Mouse (Mus musculus) heart, embryonic 13.5 days (tissue): ENCODE results near the gene Rnf224. TPM values are rescaled to one million over a fixed set of nuclear protein-coding genes. Genes with fewer than 3 reads are reported as not detected.

Experiments used
- ATAC-seq: fragments of 200-750 bp; cut with Nextera tagmentation; 2 replicates; pipeline ENCODE4 v1.8.0; 2017; ENCODE audit warnings: moderate TSS enrichment; ENCODE audit not compliant: insufficient number of reproducible peaks, low FRiP score, low TSS enrichment; ENCODE audit errors: extremely low read depth
- H3K27ac ChIP-seq: fragments of 300-500 bp; sonication (generic); replicated peaks from 2 replicates; pipeline ENCODE4 v1.5.1; 2015; ENCODE audit warnings: moderate library complexity, mild to moderate bottlenecking, inconsistent platforms
- H3K27me3 ChIP-seq: fragments of 300-500 bp; sonication (generic); replicated peaks from 2 replicates; pipeline ENCODE4 v1.6.1; 2015; ENCODE audit warnings: mild to moderate bottlenecking, inconsistent platforms
- H3K36me3 ChIP-seq: fragments of 300-500 bp; sonication (generic); 2 replicates; pipeline ENCODE4 v1.6.1; 2015; ENCODE audit warnings: mild to moderate bottlenecking, inconsistent platforms
- H3K4me1 ChIP-seq: fragments of 300-500 bp; sonication (generic); 2 replicates; pipeline ENCODE4 v1.6.1; 2015; ENCODE audit warnings: inconsistent platforms
- H3K4me2 ChIP-seq: fragments of 300-500 bp; sonication (generic); 2 replicates; pipeline ENCODE4 v1.6.1; 2015; ENCODE audit warnings: inconsistent platforms, mild to moderate bottlenecking, moderate library complexity
- H3K4me3 ChIP-seq: fragments of 300-500 bp; sonication (generic); 2 replicates; pipeline ENCODE4 v1.5.1; 2015; ENCODE audit warnings: moderate library complexity, mild to moderate bottlenecking, inconsistent platforms
- H3K9ac ChIP-seq: fragments of 300-500 bp; sonication (generic); 2 replicates; pipeline ENCODE4 v1.6.1; 2015; ENCODE audit warnings: inconsistent platforms, mild to moderate bottlenecking, moderate library complexity
- H3K9me3 ChIP-seq: fragments of 300-500 bp; sonication (generic); 2 replicates; pipeline ENCODE4 v1.6.1; 2016; ENCODE audit warnings: inconsistent platforms
- WGBS: fragments of 180-500 bp; shearing (Covaris S2); methylation state at CpG from one replicate; pipeline ENCODE4 v1.1.7; 2015; ENCODE audit warnings: mixed read lengths; 5-methylcytosine and 5-hydroxymethylcytosine counted together
- polyA plus RNA-seq: library from polyadenylated mRNA; unstranded; fragments of >200 nt; fragmentation: Nextera tagmentation; extraction: Ambion mirVana; gene quantifications from 2 replicates; pipeline ENCODE4 v1.2.1, GENCODE M21; 2015

Gene Rnf224
- polyA plus RNA-seq, 1 experiment from 2014 or later: not detected

DNA sequence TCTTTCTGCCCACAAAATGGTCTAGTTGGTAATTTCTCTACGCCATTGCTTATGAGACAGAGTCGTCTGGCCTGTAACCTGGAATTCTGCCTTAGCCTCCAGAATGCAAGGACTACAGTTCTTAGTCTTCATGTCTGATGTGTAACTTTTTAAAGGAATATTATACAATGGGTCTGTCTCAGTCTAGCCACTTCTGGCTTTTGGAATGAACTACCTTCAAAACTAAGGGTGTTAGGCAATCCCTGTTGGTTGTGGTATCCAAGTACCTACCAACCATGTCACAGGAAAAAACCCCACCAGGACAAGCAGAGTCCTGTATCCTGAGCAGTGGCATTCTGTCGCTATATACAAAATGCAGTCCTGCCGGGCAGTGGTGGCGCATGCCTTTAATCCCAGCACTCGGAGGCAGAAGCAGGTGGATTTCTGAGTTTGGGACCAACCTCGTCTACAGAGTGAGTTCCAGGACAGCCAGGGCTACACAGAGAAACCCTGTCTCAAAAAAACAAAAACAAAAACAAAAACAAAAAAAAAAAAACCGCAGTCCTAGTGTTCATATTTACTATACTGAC, 10.7 kb downstream of the Rnf224 start:
- peaks cover 19% of the 10 kb centered on the region for H3K27me3 ChIP-seq
- no peaks in the 10 kb centered on the region for H3K9me3 ChIP-seq
- peak overlapping the region; percentile 82 for H3K9ac ChIP-seq
- peaks cover 25% of the 10 kb centered on the region for H3K4me1 ChIP-seq
- peak overlapping the region; percentile 98 for H3K27ac ChIP-seq
- H3K4me2 ChIP-seq: peak overlapping the region; percentile 69
- peak overlapping the region; percentile 79 for H3K4me3 ChIP-seq
- peaks cover 24% of the 10 kb centered on the region for H3K36me3 ChIP-seq
- no peak for ATAC-seq
- 71% methylated on average over 8 of the region's 8 CpGs for WGBS

DNA sequence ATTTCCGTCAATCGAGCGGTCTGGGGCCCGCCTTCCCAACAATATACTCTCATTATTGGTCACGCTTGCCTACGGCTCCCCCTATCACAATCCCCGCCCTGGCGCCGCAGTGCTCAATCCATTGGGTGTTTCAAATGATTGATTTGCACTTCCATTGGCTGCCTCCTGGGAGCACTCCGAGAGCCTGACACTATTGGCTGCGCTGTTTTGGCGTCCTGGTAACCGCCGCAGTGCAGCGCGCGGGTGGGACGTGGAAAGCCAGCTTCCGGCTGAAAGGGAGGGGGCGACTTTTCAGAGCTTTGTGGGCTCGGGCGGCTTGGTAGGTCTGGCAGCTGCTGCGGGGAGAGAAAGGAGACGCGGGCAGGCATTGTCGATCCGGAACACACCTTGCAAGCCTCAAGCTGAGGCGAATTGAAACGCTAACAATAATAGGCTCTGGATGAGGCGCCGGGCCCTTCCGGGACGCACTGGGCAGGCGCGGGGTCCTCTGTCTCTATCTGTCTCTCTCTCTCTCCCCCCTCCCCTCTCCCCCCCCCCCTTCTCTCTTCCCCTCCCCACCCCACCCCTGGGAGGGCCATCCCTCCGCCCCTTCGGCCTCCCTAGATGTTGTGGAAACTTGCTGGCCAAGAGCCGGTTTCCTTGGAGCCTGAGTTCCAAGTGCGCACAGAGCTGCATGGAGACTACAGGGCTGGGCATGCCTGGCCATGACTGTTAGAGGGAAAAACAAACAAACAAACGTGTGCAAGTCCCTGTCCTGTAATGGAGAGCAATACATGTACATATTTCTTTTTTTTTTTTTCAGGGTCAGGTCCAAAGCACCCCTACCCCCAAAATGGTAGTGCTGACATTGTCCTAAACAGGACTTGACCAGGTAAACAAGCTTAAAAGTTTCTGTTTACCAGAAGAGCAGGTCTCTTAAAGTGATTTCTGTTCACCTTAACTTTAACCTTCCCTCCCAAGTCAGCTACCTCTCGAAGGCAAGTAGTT, 11.5 kb downstream of the Rnf224 start:
- H3K36me3 ChIP-seq: peaks cover 24% of the 10 kb centered on the region
- peak overlapping the region; percentile 82 for H3K9ac ChIP-seq
- peaks cover 25% of the 10 kb centered on the region for H3K4me1 ChIP-seq
- H3K4me2 ChIP-seq: peak overlapping the region; percentile 69
- ATAC-seq: peak; percentile 93
- H3K27ac ChIP-seq: peak overlapping the region; percentile 98
- peaks cover 11% of the 10 kb centered on the region for H3K27me3 ChIP-seq
- H3K9me3 ChIP-seq: no peaks in the 10 kb centered on the region
- H3K4me3 ChIP-seq: peak overlapping the region; percentile 79
- 2% methylated on average over 41 of the region's 41 CpGs for WGBS

GRCm38 (mm10) chr2:25224492-25224765, 12.2 kb downstream of the Rnf224 start, which contains the start of gene Tubb4b:
Gene Tubb4b (minus strand): TSS chr2:25224702.
- Histone ChIP-seq H3K9me3 (no peaks in the 10 kb centered on the region), H3K27me3 (peaks cover 4% of the 10 kb centered on the region), H3K9ac (peak within 1 kb of the TSS; percentile 85), H3K36me3 (peaks cover 24% of the 10 kb centered on the region), H3K4me3 (peak within 1 kb of the TSS; percentile 79), H3K4me2 (peak within 1 kb of the TSS; percentile 96), H3K27ac (peak within 1 kb of the TSS; percentile 98), H3K4me1 (peaks cover 25% of the 10 kb centered on the region)
- ATAC-seq: no peak
- WGBS: under 1% methylated on average over 17 of the region's 17 CpGs

GRCm38 (mm10) chr2:25223681-25224491, 12.7 kb downstream of the Rnf224 start:
- peaks cover 23% of the 10 kb centered on the region for H3K4me1 ChIP-seq
- H3K4me2 ChIP-seq: peak overlapping the region; percentile 96
- peak overlapping the region; percentile 79 for H3K4me3 ChIP-seq
- peak; percentile 71 for ATAC-seq
- peaks cover 24% of the 10 kb centered on the region for H3K36me3 ChIP-seq
- H3K27me3 ChIP-seq: no peaks in the 10 kb centered on the region
- peak overlapping the region; percentile 92 for H3K27ac ChIP-seq
- WGBS: 2% methylated on average over 51 of the region's 53 CpGs
- H3K9ac ChIP-seq: peak overlapping the region; percentile 85
- H3K9me3 ChIP-seq: no peaks in the 10 kb centered on the region

GRCm38 (mm10) chr2:25221331-25221772, 15.2 kb downstream of the Rnf224 start:
- no peaks in the 10 kb centered on the region for H3K27me3 ChIP-seq
- H3K4me1 ChIP-seq: peaks cover 15% of the 10 kb centered on the region
- no peak overlapping the region for H3K9ac ChIP-seq
- H3K9me3 ChIP-seq: no peaks in the 10 kb centered on the region
- H3K4me3 ChIP-seq: no peak overlapping the region
- no peak for ATAC-seq
- 61% methylated on average over 5 of the region's 5 CpGs for WGBS
- no peak overlapping the region for H3K27ac ChIP-seq
- peaks cover 24% of the 10 kb centered on the region for H3K36me3 ChIP-seq
- H3K4me2 ChIP-seq: no peak overlapping the region

- H3K4me3 ChIP-seq: no peak within 1 kb of the TSS
Observed at GRCm38 (mm10) chr2:25218445-25218844, 18.1 kb downstream of the Rnf224 start, which contains the start of gene Fam166a. Gene Fam166a (plus strand): TSS chr2:25218745.

DNA sequence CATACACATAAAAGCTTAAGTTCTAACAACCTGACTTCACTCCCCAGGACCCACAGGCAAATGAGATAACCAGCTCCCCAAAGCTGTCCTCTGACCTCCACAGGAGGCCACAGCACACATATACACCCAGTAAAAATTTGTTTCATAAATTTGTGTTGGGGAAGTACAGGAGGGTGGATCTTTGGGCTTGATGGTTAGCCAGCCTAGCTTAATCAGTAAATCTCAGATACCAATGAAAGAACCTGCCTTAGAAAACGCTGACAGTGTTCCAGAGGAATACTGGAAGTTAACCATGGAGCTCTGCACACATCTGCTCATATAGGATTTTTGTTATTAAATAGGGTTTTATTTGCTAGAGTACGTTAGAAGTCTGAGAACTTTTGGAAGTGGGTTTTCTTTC, 18.9 kb downstream of the Rnf224 start:
- Histone ChIP-seq H3K4me2 (no peak overlapping the region), H3K4me3 (no peak overlapping the region), H3K9me3 (no peaks in the 10 kb centered on the region), H3K27ac (no peak overlapping the region), H3K4me1 (no peaks in the 10 kb centered on the region), H3K9ac (no peak overlapping the region), H3K27me3 (peaks cover 19% of the 10 kb centered on the region), H3K36me3 (peaks cover 15% of the 10 kb centered on the region)
- WGBS: 53% methylated on average over 2 of the region's 2 CpGs
- no peak for ATAC-seq

More at GRCm38 (mm10) chr2:25218445-25218844, 18.1 kb downstream of the Rnf224 start, which contains the start of gene Fam166a:
- Histone ChIP-seq H3K36me3 (peaks cover 23% of the 10 kb centered on the region), H3K4me1 (peaks cover 5% of the 10 kb centered on the region), H3K4me2 (no peak within 1 kb of the TSS), H3K27me3 (peaks cover 11% of the 10 kb centered on the region), H3K9ac (no peak within 1 kb of the TSS), H3K27ac (no peak within 1 kb of the TSS), H3K9me3 (no peaks in the 10 kb centered on the region)
- ATAC-seq: no peak

DNA sequence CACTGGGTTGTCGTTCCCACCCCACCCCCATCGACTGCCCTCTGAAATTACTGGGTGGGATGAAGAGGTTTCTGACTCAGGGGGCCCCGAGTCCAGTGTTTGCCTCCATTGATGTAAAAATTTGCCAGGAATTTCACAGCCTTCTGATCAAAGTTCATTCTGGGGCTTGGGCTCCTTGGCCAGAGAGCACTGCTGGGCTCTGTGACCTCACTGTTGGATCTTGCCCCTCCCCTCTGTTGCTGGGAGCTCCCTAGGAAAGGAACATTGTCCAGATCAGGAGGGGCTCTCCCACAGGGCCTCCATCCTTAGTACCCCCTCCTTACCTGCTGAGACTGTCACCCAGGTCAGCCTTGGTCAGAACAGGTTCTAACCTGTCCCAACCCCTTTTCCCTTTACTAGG, 22.1 kb downstream of the Rnf224 start, which contains the start of gene Stpg3:
Stpg3 (minus strand) TSS at position 194 of the 400 bp plus-strand sequence.
- 79% methylated on average over 3 of the region's 3 CpGs for WGBS
- H3K4me2 ChIP-seq: no peak within 1 kb of the TSS
- H3K36me3 ChIP-seq: peaks cover 6% of the 10 kb centered on the region
- no peak within 1 kb of the TSS for H3K9ac ChIP-seq
- H3K27ac ChIP-seq: no peak within 1 kb of the TSS
- H3K4me1 ChIP-seq: peaks cover 17% of the 10 kb centered on the region
- H3K4me3 ChIP-seq: no peak within 1 kb of the TSS
- H3K27me3 ChIP-seq: peaks cover 24% of the 10 kb centered on the region
- no peaks in the 10 kb centered on the region for H3K9me3 ChIP-seq
- no peak for ATAC-seq

DNA sequence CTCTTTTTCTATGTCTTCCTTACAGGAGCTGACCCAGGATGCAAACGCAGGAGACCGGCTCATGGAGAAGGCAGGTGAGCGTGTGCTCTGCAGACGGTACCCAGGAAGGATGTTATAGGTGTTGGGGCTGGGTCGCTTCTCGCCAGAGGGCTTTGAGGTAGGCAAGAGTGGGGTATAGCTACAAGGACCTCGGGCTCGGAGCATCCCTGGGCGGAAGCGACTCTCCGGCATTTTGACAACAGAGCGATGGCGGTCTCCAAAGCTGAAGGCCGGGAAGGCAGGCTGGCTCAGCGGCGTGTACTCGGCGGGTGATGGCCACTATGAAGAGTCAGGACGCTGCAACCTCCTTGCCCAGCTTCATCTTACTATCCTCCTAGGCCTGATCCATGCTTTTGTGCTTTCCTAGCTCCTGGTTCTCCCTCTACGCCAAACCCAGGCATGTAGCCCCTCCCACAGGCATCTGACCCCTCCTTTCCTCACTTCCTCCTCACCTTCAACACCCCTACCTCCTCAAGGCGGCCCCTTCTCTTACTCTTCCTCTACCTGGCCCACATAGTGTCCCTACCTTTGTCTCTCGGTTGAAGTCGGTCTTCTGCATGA, 23.2 kb downstream of the Rnf224 start:
- no peak overlapping the region for H3K4me2 ChIP-seq
- ATAC-seq: no peak
- H3K4me3 ChIP-seq: no peak overlapping the region
- H3K36me3 ChIP-seq: peaks cover 15% of the 10 kb centered on the region
- H3K4me1 ChIP-seq: peaks cover 23% of the 10 kb centered on the region
- WGBS: 51% methylated on average over 23 of the region's 23 CpGs
- H3K27me3 ChIP-seq: peaks cover 24% of the 10 kb centered on the region
- no peak overlapping the region for H3K27ac ChIP-seq
- H3K9me3 ChIP-seq: no peaks in the 10 kb centered on the region
- H3K9ac ChIP-seq: no peak overlapping the region

DNA sequence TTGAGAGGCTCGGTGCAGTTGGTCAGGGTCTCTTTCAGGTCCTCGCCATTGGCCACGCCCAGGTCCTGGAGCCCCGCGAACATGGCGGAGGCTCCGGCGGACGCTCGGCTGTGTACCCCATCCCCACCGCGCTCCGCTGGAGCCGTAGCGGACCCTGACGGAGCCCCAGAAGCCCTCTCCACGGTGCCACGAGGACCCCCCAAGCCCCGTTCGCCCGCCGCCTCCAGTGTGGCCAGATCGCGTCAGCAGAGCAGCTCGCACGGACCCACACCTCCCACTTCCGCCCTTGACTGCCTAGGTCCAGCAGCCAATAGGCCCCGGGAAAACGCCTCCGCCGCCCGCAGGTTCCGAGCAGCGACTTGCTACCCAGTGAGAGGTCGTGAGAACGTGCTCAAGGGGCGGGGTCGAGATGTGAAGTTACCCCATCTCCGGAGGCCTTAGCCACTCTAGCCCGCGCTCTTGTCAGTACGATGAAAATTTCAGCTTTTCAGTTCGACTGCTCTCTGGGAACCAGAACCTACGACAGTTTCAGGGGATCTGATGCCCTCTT, 25.4 kb downstream of the Rnf224 start, which contains the start of gene Nelfb:
Nelfb (minus strand) TSS at position 369 of the 550 bp plus-strand sequence.
- under 1% methylated on average over 44 of the region's 44 CpGs for WGBS
- peak; percentile 74 for ATAC-seq

More for the DNA sequence above, 25.4 kb downstream of the Rnf224 start, which contains the start of gene Nelfb:
- H3K4me3 ChIP-seq: peak within 1 kb of the TSS; percentile 98
- H3K9me3 ChIP-seq: no peaks in the 10 kb centered on the region
- H3K4me2 ChIP-seq: peak within 1 kb of the TSS; percentile 82
- H3K36me3 ChIP-seq: peaks cover 35% of the 10 kb centered on the region
- H3K27me3 ChIP-seq: peaks cover 24% of the 10 kb centered on the region
- peaks cover 23% of the 10 kb centered on the region for H3K4me1 ChIP-seq
- H3K27ac ChIP-seq: peak within 1 kb of the TSS; percentile 89
- H3K9ac ChIP-seq: peak within 1 kb of the TSS; percentile 96
